Mouse (Mus musculus): ENCODE results near the gene Aox3.
A peak's percentile ranks its signal among the peaks of the same experiment; 100 is the strongest.

Gene Aox3

GRCm38 (mm10) chr1:58112880-58113279 is at the start of gene Aox3:
TSS of gene Aox3 (plus strand) at chr1:58113130.
- no peak for DNase-seq (ENCODE audit: low read depth)

- no peak for DNase-seq (ENCODE audit: low read depth)
These were observed 47.8 kb upstream of the Aox3 start for GRCm38 (mm10) chr1:58065151-58065550.

GRCm38 (mm10) chr1:58065606-58066005 is 47.3 kb upstream of the Aox3 start:
- no peak for DNase-seq (ENCODE audit: low read depth)

- no peak for DNase-seq (ENCODE audit: low read depth)
These were observed 43.7 kb upstream of the Aox3 start for GRCm38 (mm10) chr1:58069181-58069580.

- DNase-seq (ENCODE audit: low read depth), result no peak
These were observed 42.8 kb upstream of the Aox3 start for GRCm38 (mm10) chr1:58070091-58070490.

GRCm38 (mm10) chr1:58071006-58071405 is 41.9 kb upstream of the Aox3 start:
- DNase-seq (ENCODE audit: low read depth), result no peak

- no peak for DNase-seq (ENCODE audit: low read depth)
These were observed 41.4 kb upstream of the Aox3 start for GRCm38 (mm10) chr1:58071509-58071908.

GRCm38 (mm10) chr1:58072416-58072815 is 40.5 kb upstream of the Aox3 start:
- DNase-seq (ENCODE audit: low read depth), result no peak

- no peak for DNase-seq (ENCODE audit: low read depth)
These were observed 39.8 kb upstream of the Aox3 start for GRCm38 (mm10) chr1:58072991-58073730.

- no peak for DNase-seq (ENCODE audit: low read depth)
These were observed 38.7 kb upstream of the Aox3 start for GRCm38 (mm10) chr1:58074266-58074665.

- no peak for DNase-seq (ENCODE audit: low read depth)
These were observed 35.0 kb upstream of the Aox3 start for GRCm38 (mm10) chr1:58077882-58078281.

GRCm38 (mm10) chr1:58078390-58078789 is 34.5 kb upstream of the Aox3 start:
- no peak for DNase-seq (ENCODE audit: low read depth)

GRCm38 (mm10) chr1:58079689-58080088 is 33.2 kb upstream of the Aox3 start:
- no peak for DNase-seq (ENCODE audit: low read depth)

GRCm38 (mm10) chr1:58080446-58080845 is 32.5 kb upstream of the Aox3 start:
- DNase-seq (ENCODE audit: low read depth), result no peak

- no peak for DNase-seq (ENCODE audit: low read depth)
These were observed 31.6 kb upstream of the Aox3 start for GRCm38 (mm10) chr1:58081356-58081755.

- no peak for DNase-seq (ENCODE audit: low read depth)
These were observed 23.6 kb upstream of the Aox3 start for GRCm38 (mm10) chr1:58089316-58089715.

- no peak for DNase-seq (ENCODE audit: low read depth)
These were observed 22.7 kb upstream of the Aox3 start for GRCm38 (mm10) chr1:58090191-58090590.

GRCm38 (mm10) chr1:58091213-58091612 is 21.7 kb upstream of the Aox3 start:
- DNase-seq (ENCODE audit: low read depth), result no peak

- no peak for DNase-seq (ENCODE audit: low read depth)
These were observed 20.9 kb upstream of the Aox3 start for GRCm38 (mm10) chr1:58091992-58092560.

GRCm38 (mm10) chr1:58097338-58097737 is 15.6 kb upstream of the Aox3 start:
- DNase-seq (ENCODE audit: low read depth), result no peak

- DNase-seq (ENCODE audit: low read depth), result no peak
These were observed 13.8 kb upstream of the Aox3 start for GRCm38 (mm10) chr1:58099119-58099518.

GRCm38 (mm10) chr1:58101531-58102146 is 11.3 kb upstream of the Aox3 start:
- peak; percentile 80 for DNase-seq (ENCODE audit: low read depth)

- DNase-seq (ENCODE audit: low read depth), result no peak
These were observed 10.4 kb upstream of the Aox3 start for GRCm38 (mm10) chr1:58102494-58102893.

All from fibroblast of lung, adult 2 months (primary cell).